Mouse (Mus musculus) bone marrow macrophage, adult 2 months (primary cell): Measurements from ENCODE around the gene Ric8b.

Source experiments
- CTCF ChIP-seq: IDR thresholded peaks from 2 replicates; pipeline ENCODE4 v1.5.1; 2012; ENCODE audit warnings: low read depth, mild to moderate bottlenecking, low read length, moderate library complexity
- POLR2A ChIP-seq: IDR thresholded peaks from 2 replicates; pipeline ENCODE4 v1.6.1; 2012; ENCODE audit warnings: mild to moderate bottlenecking, low read depth, low read length, borderline replicate concordance

- TF ChIP-seq CTCF (no peak), POLR2A (no peak)
These were observed 57.8 kb downstream of the Ric8b start for GRCm38 (mm10) chr10:84975264-84975663.
